Mouse (Mus musculus) heart, adult 2 months (tissue): ENCODE results near the gene Lalba. TPM values are rescaled to one million over a fixed set of nuclear protein-coding genes. Genes with fewer than 3 reads are reported as not detected.

Experiments used
- DNase-seq, 2 experiments: peaks; one replicate each; pipeline ENCODE4 v3.0.0; 2021
- H3K27ac ChIP-seq: fragments of 200-600 bp; 2 replicates; pipeline ENCODE4 v1.8.1; 2022
- H3K27me3 ChIP-seq: fragments of 200-500 bp; 2 replicates; pipeline ENCODE4 v1.6.1; 2012; ENCODE audit warnings: mild to moderate bottlenecking, low read length, inconsistent platforms, mixed read lengths; ENCODE audit not compliant: control insufficient read depth, insufficient read depth
- H3K36me3 ChIP-seq: fragments of 200-500 bp; 2 replicates; pipeline ENCODE4 v1.6.1; 2012; ENCODE audit warnings: low read length, inconsistent platforms; ENCODE audit not compliant: control insufficient read depth, insufficient read depth
- H3K4me1 ChIP-seq: fragments of 200-500 bp; 2 replicates; pipeline ENCODE4 v1.6.1; 2011; ENCODE audit warnings: low read length; ENCODE audit not compliant: control insufficient read depth, insufficient read depth
- H3K4me3 ChIP-seq: fragments of 200-600 bp; 2 replicates; pipeline ENCODE4 v1.8.1; 2022
- H3K79me2 ChIP-seq: fragments of 200-500 bp; replicated peaks from 2 replicates; pipeline ENCODE4 v1.6.1; 2012; ENCODE audit warnings: mild to moderate bottlenecking, inconsistent platforms, low read length, moderate library complexity, mixed read lengths; ENCODE audit not compliant: control insufficient read depth, insufficient read depth
- H3K9ac ChIP-seq: fragments of 200-500 bp; 2 replicates; pipeline ENCODE4 v1.6.1; 2012; ENCODE audit warnings: low read depth, mild to moderate bottlenecking, control low read depth, inconsistent platforms, low read length, mixed read lengths
- CTCF ChIP-seq: fragments of 200-600 bp; IDR thresholded peaks from 2 replicates; pipeline ENCODE4 v1.8.1; 2022; ENCODE audit warnings: antibody characterized with exemption, mild to moderate bottlenecking, moderate library complexity
- EP300 ChIP-seq: fragments of 200-500 bp; IDR thresholded peaks from 2 replicates; pipeline ENCODE4 v1.6.1; 2011; ENCODE audit warnings: low read depth, low read length, control low read depth; ENCODE audit not compliant: insufficient read depth
- POLR2A ChIP-seq: fragments of 200-500 bp; IDR thresholded peaks from 2 replicates; pipeline ENCODE4 v1.6.1; 2011; ENCODE audit warnings: mild to moderate bottlenecking, low read depth, low read length, control low read depth; ENCODE audit not compliant: insufficient read depth
- WGBS: fragments of 180-500 bp; shearing (Covaris S2); methylation state at CpG from one replicate; pipeline ENCODE4 v1.1.7; 2018; 5-methylcytosine and 5-hydroxymethylcytosine counted together
- intact Hi-C: fragments of 180-260 bp; cut with DNase I; formaldehyde crosslinking; loops from one replicate; pipeline ENCODE4 v1.15.1; 2025
- polyA plus RNA-seq: library from polyadenylated mRNA; depleted of rRNA; stranded (reverse); fragments of >200 nt; gene quantifications from 2 replicates; pipeline ENCODE4 v1.2.3, GENCODE M21; 2012
- total RNA-seq, 2 experiments: library from RNA; stranded (reverse); gene quantifications; 2 replicates each; pipeline ENCODE4 v1.2.3; 2021

The Lalba gene
- total and polyA plus RNA-seq, 3 experiments: 0.45 TPM; not detected in 2

GRCm38 (mm10) chr15:98504514-98504913, 22.0 kb upstream of the Lalba start:
- peak; percentile 67 to 81 for DNase-seq
- no peaks in the 10 kb centered on the region for H3K36me3 ChIP-seq
- no peaks in the 10 kb centered on the region for H3K79me2 ChIP-seq
- H3K9ac ChIP-seq: no peak overlapping the region
- H3K4me1 ChIP-seq: peaks cover 6% of the 10 kb centered on the region
- H3K27ac ChIP-seq: no peak overlapping the region
- 12% methylated on average over 18 of the region's 18 CpGs for WGBS
- no peaks in the 10 kb centered on the region for H3K27me3 ChIP-seq
- H3K4me3 ChIP-seq: no peak overlapping the region
- intact Hi-C loops: loop anchor here (10.0 kb wide), 1 partner anchor 320 kb away; no protein-coding TSS in a partner anchor
- TF ChIP-seq EP300: no peak
- TF ChIP-seq CTCF: peak; percentile 88

GRCm38 (mm10) chr15:98503317-98503716, 20.8 kb upstream of the Lalba start:
- Histone ChIP-seq H3K36me3 (no peaks in the 10 kb centered on the region), H3K79me2 (no peaks in the 10 kb centered on the region), H3K27ac (no peak overlapping the region), H3K4me1 (peaks cover 6% of the 10 kb centered on the region), H3K27me3 (no peaks in the 10 kb centered on the region), H3K9ac (no peak overlapping the region), H3K4me3 (no peak overlapping the region)
- no peak for DNase-seq
- intact Hi-C loops: loop anchor here (10.0 kb wide), 1 partner anchor 319 kb away; no protein-coding TSS in a partner anchor
- TF ChIP-seq POLR2A (no peak), CTCF (no peak), EP300 (no peak)
- 88% methylated on average over 3 of the region's 3 CpGs for WGBS

- Histone ChIP-seq H3K9ac (no peak overlapping the region), H3K79me2 (no peaks in the 10 kb centered on the region), H3K4me1 (no peaks in the 10 kb centered on the region), H3K27me3 (no peaks in the 10 kb centered on the region), H3K27ac (no peak overlapping the region), H3K4me3 (no peak overlapping the region), H3K36me3 (no peaks in the 10 kb centered on the region)
- TF ChIP-seq EP300: no peak
- TF ChIP-seq CTCF: no peak
- no peak for TF ChIP-seq POLR2A
- DNase-seq: no peak
- intact Hi-C loops: no loop called here
- 86% methylated on average over 17 of the region's 17 CpGs for WGBS
Observed at GRCm38 (mm10) chr15:98497631-98498030, 15.1 kb upstream of the Lalba start.

GRCm38 (mm10) chr15:98492102-98492501, 9.6 kb upstream of the Lalba start, which contains the start of gene Olfr279:
TSS of gene Olfr279 (plus strand) at chr15:98492402.
- Histone ChIP-seq H3K79me2 (no peaks in the 10 kb centered on the region), H3K4me3 (no peak within 1 kb of the TSS), H3K4me1 (0 out of 2 replicates have a peak, but pooled peaks cover 1% of the 10 kb centered on the region), H3K9ac (no peak within 1 kb of the TSS), H3K36me3 (no peaks in the 10 kb centered on the region), H3K27me3 (no peaks in the 10 kb centered on the region), H3K27ac (no peak within 1 kb of the TSS)
- TF ChIP-seq CTCF (no peak), POLR2A (no peak), EP300 (no peak)
- WGBS: 30% methylated on average over 4 of the region's 4 CpGs
- intact Hi-C loops: no loop called here
- no peak for DNase-seq

- H3K4me1 ChIP-seq: 0 out of 2 replicates have a peak, but pooled peaks cover 1% of the 10 kb centered on the region
- H3K9ac ChIP-seq: no peak overlapping the region
- no peaks in the 10 kb centered on the region for H3K79me2 ChIP-seq
- H3K36me3 ChIP-seq: no peaks in the 10 kb centered on the region
- DNase-seq: no peak
- 28% methylated on average over 2 of the region's 2 CpGs for WGBS
- H3K27ac ChIP-seq: no peak overlapping the region
- no peak overlapping the region for H3K4me3 ChIP-seq
- TF ChIP-seq EP300: no peak
- no peak for TF ChIP-seq POLR2A
- no peak for TF ChIP-seq CTCF
- intact Hi-C loops: no loop called here
- H3K27me3 ChIP-seq: no peaks in the 10 kb centered on the region
Observed at GRCm38 (mm10) chr15:98491332-98491731, 8.8 kb upstream of the Lalba start.

- no peak overlapping the region for H3K4me3 ChIP-seq
- H3K4me1 ChIP-seq: peaks cover 16% of the 10 kb centered on the region
- TF ChIP-seq CTCF: no peak
- TF ChIP-seq EP300: no peak
- TF ChIP-seq POLR2A: no peak
- H3K9ac ChIP-seq: no peak overlapping the region
- H3K27me3 ChIP-seq: no peaks in the 10 kb centered on the region
- H3K79me2 ChIP-seq: no peaks in the 10 kb centered on the region
- WGBS: 92% methylated on average over 8 of the region's 8 CpGs
- H3K36me3 ChIP-seq: peaks cover 2% of the 10 kb centered on the region; the same call in 1 of the 2 replicates
- no peak overlapping the region for H3K27ac ChIP-seq
- intact Hi-C loops: no loop called here
- DNase-seq: no peak
Observed at GRCm38 (mm10) chr15:98486433-98487021, 4.0 kb upstream of the Lalba start.
